Mouse (Mus musculus) ES-Bruce4 (cell line): ENCODE data around the gene Tcf7l1.

Source experiments
- CTCF ChIP-seq: IDR thresholded peaks from one replicate; pipeline ENCODE4 v1.8.1; 2011; ENCODE audit warnings: low read depth, low read length
- EP300 ChIP-seq: IDR thresholded peaks from 2 replicates; pipeline ENCODE4 v1.6.1; 2011; ENCODE audit warnings: low read depth, low read length; ENCODE audit not compliant: insufficient read depth
- POLR2A ChIP-seq: IDR thresholded peaks from one replicate; pipeline ENCODE4 v1.8.1; 2011; ENCODE audit warnings: low read length; ENCODE audit not compliant: insufficient read depth

DNA sequence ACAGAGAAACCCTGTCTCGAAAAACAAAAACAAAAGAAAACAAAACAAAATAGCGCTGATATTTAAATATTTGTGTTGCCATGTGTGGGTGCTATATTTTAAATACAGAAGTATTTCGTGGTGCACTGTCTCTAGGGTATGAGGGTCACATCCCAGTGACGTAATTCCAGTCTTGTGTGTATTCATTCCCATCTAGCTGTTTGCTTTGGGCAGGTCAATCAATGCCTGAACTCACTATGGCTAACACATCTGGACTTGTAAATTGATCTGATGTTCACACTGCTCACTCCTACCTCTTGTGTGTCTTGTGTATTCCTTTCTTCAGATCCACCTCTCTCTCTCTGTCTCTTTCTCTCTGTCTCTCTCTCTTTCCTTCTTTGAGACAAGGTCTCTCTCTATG, 11.8 kb downstream of the Tcf7l1 start:
- TF ChIP-seq CTCF = no peak
- TF ChIP-seq EP300 = no peak
- TF ChIP-seq POLR2A = no peak
